22 mouse cellular contexts compared by ENCODE assay signal in genomic region chr10:113034356-113034755, GRCm38 (mm10).
"Had no signal": no experiment of that assay in that cellular context is flagged by ENCODE, and none has a peak within 500 bp of the region (broad histone marks: within the 10 kb centered on the region; RNA-seq: fewer than 3 reads in every experiment).

No protein-coding gene starts in this region.

- H3K9me3 ChIP-seq: intestine, embryonic 15.5 days; kidney, embryonic 15.5 days; limb, embryonic 10.5 days; limb, embryonic 13.5 days; liver, embryonic 15.5 days; lung, embryonic 15.5 days; neural tube, embryonic 12.5 days; neural tube, embryonic 15.5 days had no signal

- H3K4me3 ChIP-seq: intestine, embryonic 15.5 days; kidney, embryonic 15.5 days; limb, embryonic 10.5 days; limb, embryonic 13.5 days; liver, embryonic 12.5 days; liver, embryonic 15.5 days; lung, embryonic 15.5 days; megakaryocyte, embryonic 14.5 days; neural tube, embryonic 12.5 days; neural tube, embryonic 15.5 days had no signal

- ATAC-seq: intestine, embryonic 15.5 days; liver, embryonic 12.5 days had no signal

- H3K27me3 ChIP-seq: intestine, embryonic 15.5 days; kidney, embryonic 15.5 days; limb, embryonic 13.5 days; liver, embryonic 12.5 days; liver, embryonic 15.5 days; lung, embryonic 15.5 days; megakaryocyte, embryonic 14.5 days; neural tube, embryonic 12.5 days; neural tube, embryonic 15.5 days had no signal

- H3K36me3 ChIP-seq: intestine, embryonic 15.5 days; kidney, embryonic 15.5 days; limb, embryonic 10.5 days; limb, embryonic 13.5 days; liver, embryonic 12.5 days; liver, embryonic 15.5 days; lung, embryonic 15.5 days; neural tube, embryonic 12.5 days; neural tube, embryonic 15.5 days had no signal

- H3K27ac ChIP-seq: intestine, embryonic 15.5 days; kidney, embryonic 15.5 days; limb, embryonic 10.5 days; limb, embryonic 13.5 days; liver, embryonic 12.5 days; liver, embryonic 15.5 days; lung, embryonic 15.5 days; neural tube, embryonic 12.5 days; neural tube, embryonic 15.5 days; stomach, postnatal 0 days had no signal

- DNase-seq: kidney, adult 11 months; kidney, adult 8-10 months; kidney, postnatal 10 days; kidney, postnatal 36 days; liver; lung, adult 18-20 months; lung, postnatal 10 days; lung, postnatal 36 days; midbrain, embryonic 14.5 days; right cerebral cortex, postnatal 25 days; thymus, postnatal 36 days had no signal

- H3K4me1 ChIP-seq: intestine, embryonic 15.5 days; kidney, embryonic 15.5 days; limb, embryonic 10.5 days; liver, embryonic 12.5 days; liver, embryonic 15.5 days; lung, embryonic 15.5 days; megakaryocyte, embryonic 14.5 days; neural tube, embryonic 12.5 days; neural tube, embryonic 15.5 days had no signal
